Mouse (Mus musculus) thymus, adult 2 months (tissue): ENCODE measurements around the gene Aldh6a1.

Experiments used
- CTCF ChIP-seq: fragments of 200-500 bp; IDR thresholded peaks from 2 replicates; pipeline ENCODE4 v1.5.1; 2012; ENCODE audit warnings: mild to moderate bottlenecking, control low read depth, low read length, moderate library complexity, borderline replicate concordance; ENCODE audit not compliant: control insufficient read depth, poor library complexity, insufficient read depth; ENCODE audit errors: extremely low read depth
- POLR2A ChIP-seq: fragments of 200-500 bp; IDR thresholded peaks from 2 replicates; pipeline ENCODE4 v1.6.1; 2012; ENCODE audit warnings: mild to moderate bottlenecking, low read length, control low read depth, moderate library complexity; ENCODE audit not compliant: control insufficient read depth, poor library complexity, insufficient read depth; ENCODE audit errors: extremely low read depth

GRCm38 (mm10) chr12:84438697-84439096, 12.1 kb downstream of the Aldh6a1 start:
- TF ChIP-seq CTCF (no peak), POLR2A (no peak)
